ENCODE assay signal across 10 mouse cellular contexts in the genomic region with DNA sequence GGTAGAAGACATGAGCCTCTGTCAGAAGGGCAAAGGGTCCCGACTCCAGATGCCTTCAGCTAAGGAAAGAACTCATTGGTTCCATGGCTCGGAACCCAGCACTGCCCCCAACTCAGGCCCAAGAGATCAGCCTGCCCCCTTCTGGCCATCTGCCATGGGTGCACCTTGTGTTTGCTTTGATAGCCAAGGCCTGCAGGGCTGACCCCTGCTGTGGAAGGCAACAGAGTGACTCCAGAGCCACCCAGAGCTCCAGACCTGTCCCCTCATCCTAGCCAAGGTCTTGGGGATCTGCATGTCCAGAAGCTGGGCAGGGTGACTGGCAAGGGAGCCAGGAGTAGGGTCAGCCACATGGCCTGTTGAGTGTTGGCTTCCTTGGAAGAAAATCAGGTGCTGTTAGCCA. TPM values are rescaled to one million over a fixed set of nuclear protein-coding genes. Genes with fewer than 3 reads are reported as not detected.
DNase-seq lines count a peak whose midpoint lies in the region; ATAC-seq and TF ChIP-seq lines count a peak whose summit lies in the region.
"Had no signal": no experiment of that assay in that cellular context is flagged by ENCODE, and none has a peak within 500 bp of the region (broad histone marks: within the 10 kb centered on the region; RNA-seq: fewer than 3 reads in every experiment).

No protein-coding gene starts in this region.

- 62% methylated on average over 2 of the region's 2 CpGs for WGBS in intestine, postnatal 0 days
- WGBS in intestine, embryonic 15.5 days = 67% methylated on average over 2 of the region's 2 CpGs
- 62% methylated on average over 2 of the region's 2 CpGs for WGBS in midbrain, postnatal 0 days
- WGBS in midbrain, embryonic 14.5 days = 72% methylated on average over 2 of the region's 2 CpGs
- WGBS in bone marrow, adult 2 months = 43% methylated on average over 2 of the region's 2 CpGs

- H3K4me1 ChIP-seq in intestine, postnatal 0 days (replicated peaks; ENCODE audit: control insufficient read depth, insufficient read depth, low read length) = no peaks in the 10 kb centered on the region
- H3K4me1 ChIP-seq in intestine, embryonic 15.5 days (replicated peaks) = no peaks in the 10 kb centered on the region
- no peaks in the 10 kb centered on the region for H3K4me1 ChIP-seq in midbrain, postnatal 0 days (ENCODE audit: insufficient read depth, low read length)
- H3K4me1 ChIP-seq in midbrain, embryonic 14.5 days (ENCODE audit: control insufficient read depth, insufficient read depth, low read length) = peaks cover 21% of the 10 kb centered on the region; the same call in 1 of the 2 replicates
- H3K4me1 ChIP-seq in bone marrow, adult 2 months (ENCODE audit: control insufficient read depth, insufficient read depth, low read length) = peaks cover 1% of the 10 kb centered on the region

- no peaks in the 10 kb centered on the region for H3K27me3 ChIP-seq in intestine, postnatal 0 days (replicated peaks; ENCODE audit: control insufficient read depth, insufficient read depth, low read length)
- H3K27me3 ChIP-seq in intestine, embryonic 15.5 days (replicated peaks) = no peaks in the 10 kb centered on the region
- no peaks in the 10 kb centered on the region for H3K27me3 ChIP-seq in midbrain, postnatal 0 days (ENCODE audit: insufficient read depth, low read length)
- H3K27me3 ChIP-seq in midbrain, embryonic 14.5 days (ENCODE audit: control insufficient read depth, insufficient read depth, low read length) = no peaks in the 10 kb centered on the region
- no peaks in the 10 kb centered on the region for H3K27me3 ChIP-seq in splenic B cell, adult 2 months (ENCODE audit: control insufficient read depth, insufficient read depth, low read length, poor library complexity, severe bottlenecking)

- H3K27ac ChIP-seq in intestine, postnatal 0 days (ENCODE audit: low read depth, low read length) = no peak overlapping the region
- H3K27ac ChIP-seq in intestine, embryonic 15.5 days = no peak overlapping the region
- H3K27ac ChIP-seq in midbrain, postnatal 0 days (ENCODE audit: low read depth, low read length) = no peak overlapping the region
- H3K27ac ChIP-seq in midbrain, embryonic 14.5 days (replicated peaks; ENCODE audit: low read depth, low read length) = no peak overlapping the region
- H3K27ac ChIP-seq in bone marrow, adult 2 months (ENCODE audit: control insufficient read depth, insufficient read depth, low read depth, low read length, poor library complexity) = no peak overlapping the region

- no peak for DNase-seq in midbrain, postnatal 0 days (ENCODE audit: low spot score)
- no peak for DNase-seq in midbrain, embryonic 14.5 days
- DNase-seq in splenic B cell, adult 2 months (ENCODE audit: low read depth, low spot score) = peak; percentile 12
- no peak for DNase-seq in frontal cortex, postnatal 14 days (ENCODE audit: low spot score in 2 of 2)
- DNase-seq: adrenal gland, adult 8-10 months; kidney, postnatal 4 days; lung, postnatal 14 days had no signal

- H3K4me2 ChIP-seq in intestine, postnatal 0 days (replicated peaks; ENCODE audit: low read depth) = no peak overlapping the region
- no peak overlapping the region for H3K4me2 ChIP-seq in intestine, embryonic 15.5 days (replicated peaks)
- no peak overlapping the region for H3K4me2 ChIP-seq in midbrain, postnatal 0 days (ENCODE audit: low read depth, low read length, poor library complexity, severe bottlenecking)
- no peak overlapping the region for H3K4me2 ChIP-seq in midbrain, embryonic 14.5 days (ENCODE audit: low read length)

- H3K9me3 ChIP-seq in intestine, postnatal 0 days (ENCODE audit: control insufficient read depth) = no peaks in the 10 kb centered on the region
- no peaks in the 10 kb centered on the region for H3K9me3 ChIP-seq in intestine, embryonic 15.5 days
- no peaks in the 10 kb centered on the region for H3K9me3 ChIP-seq in midbrain, postnatal 0 days (ENCODE audit: low read length)
- H3K9me3 ChIP-seq in midbrain, embryonic 14.5 days (ENCODE audit: control insufficient read depth, low read length) = no peaks in the 10 kb centered on the region

- H3K9ac ChIP-seq in intestine, postnatal 0 days (ENCODE audit: low read depth, low read length) = no peak overlapping the region
- no peak overlapping the region for H3K9ac ChIP-seq in intestine, embryonic 15.5 days
- no peak overlapping the region for H3K9ac ChIP-seq in midbrain, postnatal 0 days (replicated peaks; ENCODE audit: low read length, poor library complexity, severe bottlenecking)
- no peak overlapping the region for H3K9ac ChIP-seq in midbrain, embryonic 14.5 days (replicated peaks; ENCODE audit: low read length)

- ATAC-seq in intestine, postnatal 0 days = no peak
- no peak for ATAC-seq in intestine, embryonic 15.5 days
- ATAC-seq in midbrain, postnatal 0 days (ENCODE audit: low FRiP score) = no peak
- no peak for ATAC-seq in midbrain, embryonic 14.5 days (ENCODE audit: low FRiP score, low TSS enrichment)

- TF ChIP-seq POLR2A in bone marrow, adult 2 months (IDR thresholded peaks at IDR 0.05; ENCODE audit: borderline replicate concordance, control insufficient read depth, low read depth, low read length) = no peak

- H3K36me3 ChIP-seq in intestine, postnatal 0 days (ENCODE audit: control insufficient read depth, insufficient read depth) = no peaks in the 10 kb centered on the region
- H3K36me3 ChIP-seq in intestine, embryonic 15.5 days = no peaks in the 10 kb centered on the region
- no peaks in the 10 kb centered on the region for H3K36me3 ChIP-seq in midbrain, postnatal 0 days (ENCODE audit: insufficient read depth, low read length)
- no peaks in the 10 kb centered on the region for H3K36me3 ChIP-seq in midbrain, embryonic 14.5 days (ENCODE audit: control insufficient read depth, insufficient read depth, low read length)
- no peaks in the 10 kb centered on the region for H3K36me3 ChIP-seq in splenic B cell, adult 2 months (ENCODE audit: control insufficient read depth, insufficient read depth, low read length, poor library complexity, severe bottlenecking)

- TF ChIP-seq CTCF in intestine, postnatal 0 days (IDR thresholded peaks at IDR 0.05; ENCODE audit: low read depth) = peak; percentile 47
- peak; percentile 53 for TF ChIP-seq CTCF in midbrain, postnatal 0 days (IDR thresholded peaks at IDR 0.05)
- TF ChIP-seq CTCF in bone marrow, adult 2 months (IDR thresholded peaks at IDR 0.05; ENCODE audit: control insufficient read depth, insufficient read depth, low read length) = peak; percentile 39; the same call in 1 of the 2 replicates

- no peak overlapping the region for H3K4me3 ChIP-seq in intestine, postnatal 0 days (ENCODE audit: low read depth, low read length)
- no peak overlapping the region for H3K4me3 ChIP-seq in intestine, embryonic 15.5 days (replicated peaks)
- H3K4me3 ChIP-seq in midbrain, postnatal 0 days (ENCODE audit: low read depth, low read length) = no peak overlapping the region
- H3K4me3 ChIP-seq in midbrain, embryonic 14.5 days (replicated peaks; ENCODE audit: low read depth, low read length) = no peak overlapping the region
- no peak overlapping the region for H3K4me3 ChIP-seq in bone marrow, adult 2 months (replicated peaks; ENCODE audit: control insufficient read depth, low read depth, low read length)

RNA-seq across cellular contexts. Expression of gene Unc5a, which starts 34.4 kb away (rescaled TPM):
- 0.90 and 1.1 TPM in 2 replicates for polyA plus RNA-seq in intestine, postnatal 0 days (2015; fragmentation: Nextera tagmentation; extraction: Ambion mirVana)
- 2.3 and 2.4 TPM in 2 replicates for polyA plus RNA-seq in intestine, embryonic 15.5 days (2015; fragmentation: Nextera tagmentation; extraction: Ambion mirVana)
- total RNA-seq in midbrain, postnatal 0 days (2014; rRNA removed) = 24.2 and 29.0 TPM in 2 replicates
- polyA plus RNA-seq in midbrain, postnatal 0 days (2015; fragmentation: Nextera tagmentation; extraction: Ambion mirVana) = 12.7 and 14.3 TPM in 2 replicates
- polyA plus RNA-seq in midbrain, embryonic 14.5 days (2014; fragmentation: Nextera tagmentation; extraction: Ambion mirVana) = 12.6 and 15.9 TPM in 2 replicates
- 0.79 and 1.4 TPM in 2 replicates for polyA plus RNA-seq in bone marrow, adult 2 months (2011; ENCODE audit: insufficient read depth, insufficient read length, low replicate concordance, missing spikeins)

RNA-seq across cellular contexts. Expression of gene Hk3, which starts 37.6 kb away (rescaled TPM):
- 0.77 and 0.81 TPM in 2 replicates for polyA plus RNA-seq in intestine, postnatal 0 days (2015; fragmentation: Nextera tagmentation; extraction: Ambion mirVana)
- 1.2 TPM in 2 replicates for polyA plus RNA-seq in intestine, embryonic 15.5 days (2015; fragmentation: Nextera tagmentation; extraction: Ambion mirVana)
- total RNA-seq in midbrain, postnatal 0 days (2014; rRNA removed) = 1.0 and 1.7 TPM in 2 replicates
- 0.79 and 0.80 TPM in 2 replicates for polyA plus RNA-seq in midbrain, postnatal 0 days (2015; fragmentation: Nextera tagmentation; extraction: Ambion mirVana)
- 0.40 and 1.1 TPM in 2 replicates for polyA plus RNA-seq in midbrain, embryonic 14.5 days (2014; fragmentation: Nextera tagmentation; extraction: Ambion mirVana)
- polyA plus RNA-seq in bone marrow, adult 2 months (2011; ENCODE audit: insufficient read depth, insufficient read length, low replicate concordance, missing spikeins) = 34.6 and 96.1 TPM in 2 replicates

Comparison
In these comparisons a context has a peak if more than half of its experiments do, and no peak if none do; other contexts are left out.
1. RNA of gene Hk3, which starts 37.6 kb away (polyA plus RNA-seq): 34.6 to 96.1 TPM in bone marrow, adult 2 months; 1.2 TPM in intestine, embryonic 15.5 days, 0.40 to 1.1 TPM in midbrain, embryonic 14.5 days, 0.77 to 0.81 TPM in intestine, postnatal 0 days and 0.79 to 0.80 TPM in midbrain, postnatal 0 days; every median in the first group is over 10 times any median in the second.
2. Peak in every context shown above with its lines, with median percentiles within 50 percentile points of each other: CTCF ChIP-seq.